Mouse (Mus musculus): ENCODE results near the gene Nrde2. TPM values are rescaled to one million over a fixed set of nuclear protein-coding genes. Genes with fewer than 3 reads are reported as not detected.
A peak's percentile ranks its signal among the peaks of the same experiment; 100 is the strongest.
"Not testable (repeated sequence)": the region's sequence is repeated elsewhere in the genome, so short reads cannot be mapped to it uniquely, and the experiment has no call there.

Nrde2 gene
- 1 to 10 TPM; 6.8 to 9.3 TPM for total RNA-seq (2021)
- long read RNA-seq, experiment 1, partial matches to known transcripts = 3 of 5 reads
- long read RNA-seq, experiment 1, other reads (novel, unspliced or antisense) = 1 of 5 reads
- long read RNA-seq, experiment 2, partial matches to known transcripts = 2 of 5 reads
- long read RNA-seq, experiment 2, other reads (novel, unspliced or antisense) = 1 of 5 reads

DNA sequence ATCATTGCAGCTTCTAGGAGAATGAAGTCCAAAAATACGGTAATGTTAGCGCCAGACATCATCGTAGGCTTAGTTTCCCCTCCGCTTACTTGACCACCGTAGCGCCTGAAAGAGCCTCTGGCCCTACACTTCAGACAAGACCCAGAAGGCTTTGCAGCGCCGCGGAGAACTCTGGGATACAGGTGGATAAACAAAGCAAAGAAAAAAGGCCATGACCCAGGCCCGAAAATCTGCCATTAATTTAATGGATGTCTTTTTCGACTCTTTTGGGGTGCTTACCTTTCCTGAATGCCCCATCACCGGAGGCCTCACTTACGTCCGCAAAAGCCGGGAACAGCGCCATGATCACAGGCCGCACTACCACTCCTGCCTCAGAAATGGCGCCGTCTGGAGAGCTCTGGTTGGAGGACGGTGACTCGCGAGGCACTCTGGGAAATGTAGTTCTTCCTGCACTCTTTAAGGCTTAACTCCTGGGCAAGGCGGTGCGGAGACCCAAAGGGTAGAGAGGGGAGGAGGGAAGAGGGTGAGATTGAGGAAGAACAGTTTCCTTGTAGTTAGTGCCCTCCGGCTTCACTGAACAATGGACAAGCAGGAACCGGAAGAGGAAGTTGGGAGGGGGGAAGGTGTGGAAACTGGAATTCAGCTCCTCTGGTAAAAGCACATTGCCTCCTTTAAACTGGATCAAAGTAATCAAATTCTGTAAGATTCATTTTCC, at the start of gene Nrde2:
TSS of gene Nrde2 (minus strand) at position 393 of the 715 bp plus-strand sequence.
- peak; percentile 84 for DNase-seq
- intact Hi-C loops (cut with DNase I) = loop anchor here (5.0 kb wide), 1 partner anchor 43 kb away; no protein-coding TSS in a partner anchor

DNA sequence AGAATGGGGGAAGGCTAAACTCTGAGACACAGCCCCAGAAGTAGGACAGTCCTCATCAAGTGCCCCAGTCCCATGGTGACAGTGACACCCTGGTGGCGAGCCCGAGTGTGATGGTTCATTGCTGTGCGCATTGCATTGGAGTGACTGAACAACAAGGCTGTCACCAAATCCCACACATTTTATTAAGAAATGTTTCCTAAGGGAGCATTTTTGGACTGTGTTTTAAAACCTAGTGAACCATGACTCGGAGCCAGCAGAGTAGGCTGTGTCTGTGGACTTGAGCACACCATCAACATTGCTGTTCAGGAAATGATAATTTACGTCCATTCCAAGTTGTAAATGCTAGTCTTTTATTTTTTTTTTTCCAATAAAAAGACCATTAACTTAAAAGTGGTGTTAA, 47.5 kb upstream of the Nrde2 start:
- no peak for DNase-seq
- intact Hi-C loops (cut with DNase I) = no loop called here

DNA sequence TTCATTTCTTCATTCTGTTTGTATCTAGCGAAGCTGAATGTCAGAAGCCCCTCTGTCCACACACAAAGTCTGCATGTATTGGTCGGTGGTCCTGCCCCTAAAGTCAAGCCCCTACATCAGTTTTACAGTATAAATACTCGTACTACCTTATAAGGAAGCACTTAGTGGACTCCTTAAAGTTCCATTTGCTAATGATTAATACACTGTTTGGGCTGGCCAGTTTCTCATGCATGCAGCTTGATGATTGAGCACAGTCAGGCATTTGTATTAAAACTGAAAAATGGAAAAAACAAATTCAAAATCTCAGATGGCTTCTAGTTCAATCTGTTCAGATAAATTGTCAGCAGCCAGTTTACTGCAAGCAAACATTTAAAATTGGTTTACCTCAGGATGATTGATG, 47.1 kb upstream of the Nrde2 start:
- intact Hi-C loops (cut with DNase I) = no loop called here

DNA sequence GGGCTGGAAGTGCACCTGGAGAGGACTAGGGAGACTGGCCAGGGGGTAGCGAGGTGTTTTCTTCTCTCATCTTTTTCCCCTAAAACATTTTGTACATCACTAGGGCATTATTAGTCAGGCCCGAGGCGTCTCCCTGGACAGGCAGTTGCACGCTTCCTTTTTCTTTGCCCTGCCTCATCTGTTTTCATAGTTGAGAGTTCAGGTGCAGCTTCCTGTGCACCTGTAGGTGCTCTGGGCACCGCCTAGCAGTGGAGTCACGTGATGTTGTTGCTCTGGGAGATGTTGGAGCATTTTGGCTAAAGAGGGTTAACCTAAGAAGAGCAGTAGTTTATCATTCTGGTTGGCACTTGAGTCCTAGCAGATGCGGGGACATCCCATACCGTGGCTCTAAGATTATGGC, 45.7 kb upstream of the Nrde2 start:
- DNase-seq = no peak
- intact Hi-C loops (cut with DNase I) = no loop called here

More for the DNA sequence above, 47.1 kb upstream of the Nrde2 start:
- DNase-seq = no peak

DNA sequence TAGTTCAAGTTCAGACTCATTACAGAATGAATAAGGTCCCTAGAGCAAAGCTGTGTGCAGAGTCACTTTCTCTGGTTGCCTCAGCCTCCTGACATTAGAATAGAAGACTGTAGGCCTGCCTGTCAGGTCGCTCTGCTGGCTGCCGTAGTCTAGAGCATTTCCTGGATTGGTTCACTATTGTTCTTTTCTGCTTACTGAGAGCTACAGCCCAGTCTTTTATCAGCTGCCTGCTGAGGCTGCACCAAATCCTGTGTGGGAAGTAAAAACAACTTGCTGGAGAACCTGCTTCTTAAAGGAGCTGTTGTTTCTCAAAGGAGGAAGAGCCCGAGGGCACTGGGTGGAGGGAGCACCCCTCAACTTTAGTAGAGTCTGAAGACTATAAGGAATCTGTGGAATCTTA, 44.3 kb upstream of the Nrde2 start:
- intact Hi-C loops (cut with DNase I) = loop anchor here (2.0 to 5.0 kb wide), 5 partner anchors 46 to 277 kb away; partner anchors contain the start of gene Nrde2
- no peak for DNase-seq

DNA sequence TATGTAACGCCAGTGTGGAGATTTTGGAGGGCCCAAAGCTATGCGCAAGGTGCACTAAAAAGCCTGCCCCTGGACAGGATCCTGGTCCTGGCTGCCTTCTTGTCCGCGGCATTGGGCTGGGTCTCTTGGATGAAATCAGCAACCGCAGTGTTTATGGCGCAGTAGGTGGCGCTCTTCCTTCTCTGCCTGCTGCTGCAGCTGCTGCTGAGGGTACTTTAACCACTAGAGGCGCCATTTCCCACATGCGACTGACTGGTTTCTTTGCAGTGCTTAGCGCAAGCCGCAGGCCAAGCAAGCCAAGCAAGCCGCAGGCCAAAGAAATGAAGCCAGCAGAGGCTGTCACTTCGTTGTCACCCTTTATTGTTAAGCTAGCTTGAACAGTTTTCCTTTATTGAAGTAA, 42.4 kb upstream of the Nrde2 start:
- peak; percentile 89 to 91 for DNase-seq
- intact Hi-C loops (cut with DNase I) = loop anchor here (2.0 to 5.0 kb wide), 5 partner anchors 45 to 279 kb away; partner anchors contain the start of gene Nrde2

DNA sequence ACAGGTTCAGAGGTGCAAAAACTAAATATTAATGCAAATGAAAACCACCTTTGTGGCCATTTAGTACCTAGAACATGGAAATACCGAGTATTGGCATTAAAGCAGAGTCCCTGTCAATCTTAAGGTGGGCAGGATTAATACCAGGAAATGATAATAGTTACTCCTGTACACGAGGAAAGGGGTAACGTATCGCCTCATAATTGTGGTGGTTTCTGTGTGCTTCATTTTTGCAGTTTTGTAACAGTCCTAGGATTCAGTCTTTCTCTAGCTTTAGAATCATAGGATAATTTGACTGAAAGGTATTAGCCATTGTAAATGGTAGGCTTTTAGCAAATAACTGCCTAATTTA, 41.9 kb upstream of the Nrde2 start:
- DNase-seq = no peak
- intact Hi-C loops (cut with DNase I) = loop anchor here (5.0 kb wide), 3 partner anchors 44 to 221 kb away; partner anchors contain the start of gene Nrde2

DNA sequence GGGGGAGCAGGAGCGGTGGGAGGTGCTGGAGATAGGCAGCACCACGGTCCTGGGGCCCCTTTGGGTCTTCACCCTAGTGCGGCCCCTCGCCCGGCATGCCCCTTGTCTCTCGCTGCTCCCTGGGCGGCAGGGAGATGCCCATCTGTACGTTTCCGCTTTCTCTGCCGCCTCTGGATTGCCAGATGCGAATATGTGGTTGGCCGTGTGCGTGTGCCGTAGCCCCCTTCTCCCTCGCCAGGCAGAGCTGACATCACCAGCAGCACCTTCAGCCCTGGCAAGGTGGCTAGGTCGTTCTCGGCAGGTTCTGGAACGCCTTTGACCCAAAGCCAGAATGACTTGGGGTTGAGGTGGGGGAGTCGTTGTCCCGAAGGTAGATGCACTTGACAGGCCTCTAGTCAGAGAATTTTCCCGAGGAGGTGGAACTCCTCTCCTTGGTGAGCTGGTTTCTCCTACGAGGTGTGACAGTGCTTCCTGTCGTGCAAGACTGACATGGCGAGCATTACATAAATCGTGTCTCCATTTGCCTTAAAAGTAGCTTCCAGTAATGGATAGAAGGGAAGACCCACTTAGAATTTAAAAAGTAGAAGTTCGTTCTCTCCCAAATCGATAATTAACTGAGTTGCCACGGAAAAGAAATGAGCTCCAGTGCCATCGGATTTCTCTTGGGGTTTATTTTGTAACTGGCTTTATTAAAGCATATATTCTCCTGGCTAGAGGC, 41.4 kb upstream of the Nrde2 start:
- DNase-seq = peak in 1 of 2 experiments; percentile 57

DNA sequence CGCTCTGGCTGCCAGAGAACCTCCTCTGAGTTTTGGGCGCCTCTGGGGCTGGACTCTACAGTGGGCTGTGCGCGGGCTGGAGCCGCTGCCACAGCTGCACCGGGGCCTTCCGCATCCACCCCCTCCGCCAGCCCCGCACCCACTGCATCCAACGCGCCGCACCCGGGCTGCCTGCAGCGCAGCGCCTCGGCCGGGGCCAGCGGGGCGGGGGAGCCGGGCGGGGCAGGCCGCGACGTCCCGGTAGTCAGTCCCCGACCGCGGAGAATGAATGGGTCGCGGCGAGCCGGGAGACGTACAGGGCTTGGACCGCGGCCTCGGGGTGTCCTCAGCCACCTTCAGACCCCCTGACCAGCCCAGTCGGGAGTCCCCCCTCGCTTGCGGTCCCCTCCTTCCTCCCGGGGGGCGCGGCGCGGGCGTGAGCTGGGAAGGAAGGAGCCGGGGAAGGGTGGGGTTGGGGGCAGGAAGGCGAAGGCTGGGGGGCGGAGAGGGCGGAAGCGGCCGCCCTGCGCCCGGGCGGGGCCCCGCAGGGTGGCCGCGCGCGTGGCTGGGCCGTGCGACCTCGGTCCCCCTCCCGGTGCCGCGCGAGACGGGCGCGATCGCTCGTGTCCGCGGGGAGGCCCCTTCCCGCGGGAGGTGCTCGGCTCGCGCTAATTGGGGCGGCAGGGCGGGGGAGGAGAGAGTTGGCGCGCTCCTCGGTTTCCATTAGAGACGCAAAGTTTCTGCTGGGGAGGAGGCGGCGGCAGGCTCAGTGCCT, 40.6 kb upstream of the Nrde2 start:
- intact Hi-C loops (cut with DNase I) = loop anchor here (1.0 to 5.0 kb wide), 4 partner anchors 12 to 222 kb away; partner anchors contain the start of gene Nrde2
- peak; percentile 61 to 70 for DNase-seq

More for the DNA sequence above, 41.4 kb upstream of the Nrde2 start:
- intact Hi-C loops (cut with DNase I) = loop anchor here (5.0 kb wide), 3 partner anchors 44 to 221 kb away; partner anchors contain the start of gene Nrde2

DNA sequence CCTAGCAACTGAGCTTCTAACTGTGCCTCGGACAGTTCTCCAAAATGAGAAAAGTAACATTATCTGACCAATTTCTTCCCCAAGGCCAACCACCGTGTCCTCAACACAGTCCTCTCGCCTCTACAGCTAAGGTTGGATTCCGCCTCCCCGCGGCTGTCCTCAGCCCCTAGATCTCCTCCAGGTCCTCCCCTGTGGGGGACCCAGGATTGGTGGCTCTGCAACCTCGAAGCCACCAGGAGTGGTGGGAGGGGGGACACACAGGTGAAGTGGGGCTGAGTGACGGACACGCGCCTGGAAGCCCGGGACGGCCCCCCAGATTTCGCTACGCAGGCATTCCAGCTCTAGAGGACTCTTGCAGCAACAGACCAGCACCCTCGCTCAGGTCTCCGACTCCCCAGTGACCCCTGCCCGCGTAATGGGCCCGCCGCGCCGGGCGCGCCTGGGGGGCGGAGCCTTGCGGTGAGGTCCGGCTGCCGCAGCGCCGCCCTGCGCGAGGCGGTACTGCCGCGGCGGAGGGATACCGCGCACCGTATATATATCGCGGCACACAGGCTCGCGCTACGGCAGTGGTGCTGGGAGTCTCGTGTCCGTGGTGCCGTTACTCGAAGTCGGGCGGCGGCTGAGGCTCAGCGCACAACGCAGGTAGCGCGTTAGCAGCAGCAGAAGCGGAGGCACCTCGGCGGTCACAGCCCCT, 39.7 kb upstream of the Nrde2 start, which contains the start of gene Calm1:
TSS of gene Calm1 (plus strand) at position 469 of the 694 bp plus-strand sequence.
- DNase-seq = peak; percentile 92 to 93
- intact Hi-C loops (cut with DNase I) = loop anchor here (1.0 kb wide), 1 partner anchor 11 kb away; no protein-coding TSS in a partner anchor

DNA sequence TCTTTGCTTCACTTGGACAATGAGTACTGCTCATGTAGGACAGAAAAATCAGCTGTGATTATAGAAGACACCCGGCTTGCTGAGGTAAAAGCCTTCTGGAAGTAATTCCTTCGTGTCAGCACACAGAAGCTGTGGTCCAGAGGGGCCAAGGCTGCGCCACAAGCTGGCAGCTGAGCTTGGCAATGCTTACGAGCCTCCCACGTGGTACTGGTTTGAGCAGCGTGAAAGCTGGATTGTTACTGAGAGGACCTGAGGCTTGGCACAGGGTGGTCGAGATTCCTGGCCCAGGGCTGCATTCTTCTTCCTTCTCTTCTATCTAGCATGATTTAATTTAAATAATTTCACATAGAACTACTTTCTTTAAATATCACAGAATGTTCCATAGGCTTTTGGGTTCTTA, 37.3 kb upstream of the Nrde2 start:
- peak in 1 of 2 experiments; percentile 25 for DNase-seq
- intact Hi-C loops (cut with DNase I) = no loop called here

DNA sequence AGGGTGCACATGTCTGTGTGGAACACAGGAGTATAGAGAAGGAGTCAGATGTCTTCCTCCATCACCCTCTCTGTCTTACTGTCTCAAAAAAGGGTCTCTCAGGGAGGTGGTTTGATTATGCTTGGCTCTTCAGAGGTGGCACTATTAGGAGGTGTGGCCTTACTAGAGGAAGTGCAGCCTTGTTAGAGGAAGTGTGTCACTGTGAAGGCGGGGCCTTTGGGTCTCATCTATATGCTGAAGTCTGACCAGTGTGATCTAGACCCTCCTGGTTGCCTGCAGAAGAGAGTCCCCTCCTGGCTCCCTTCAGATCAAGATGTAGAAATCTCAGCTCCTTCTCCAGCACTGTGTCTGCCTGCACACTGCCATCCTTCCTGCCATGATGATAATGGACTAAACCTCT, 34.7 kb upstream of the Nrde2 start:
- no peak for DNase-seq
- intact Hi-C loops (cut with DNase I) = no loop called here

DNA sequence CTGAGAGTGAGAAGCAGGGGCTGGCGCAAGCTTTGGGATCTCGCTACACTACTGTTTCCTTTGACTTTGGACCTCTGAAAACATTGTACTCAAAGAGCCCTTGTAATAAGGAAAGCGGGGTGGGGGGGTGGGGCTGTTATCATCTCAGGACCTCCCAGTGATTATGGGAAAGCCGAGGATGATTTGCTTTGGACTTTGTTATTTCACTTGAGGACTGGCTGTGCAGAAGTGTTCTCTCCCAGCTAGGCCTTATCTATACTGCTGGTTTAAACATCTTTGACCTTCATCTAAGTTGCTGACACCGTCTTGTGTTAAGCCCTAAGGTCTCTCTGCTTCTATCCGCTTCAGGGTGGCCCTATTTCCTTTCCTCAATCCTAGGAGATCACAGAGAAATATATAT, 31.3 kb upstream of the Nrde2 start:
- intact Hi-C loops (cut with DNase I) = no loop called here
- no peak for DNase-seq

DNA sequence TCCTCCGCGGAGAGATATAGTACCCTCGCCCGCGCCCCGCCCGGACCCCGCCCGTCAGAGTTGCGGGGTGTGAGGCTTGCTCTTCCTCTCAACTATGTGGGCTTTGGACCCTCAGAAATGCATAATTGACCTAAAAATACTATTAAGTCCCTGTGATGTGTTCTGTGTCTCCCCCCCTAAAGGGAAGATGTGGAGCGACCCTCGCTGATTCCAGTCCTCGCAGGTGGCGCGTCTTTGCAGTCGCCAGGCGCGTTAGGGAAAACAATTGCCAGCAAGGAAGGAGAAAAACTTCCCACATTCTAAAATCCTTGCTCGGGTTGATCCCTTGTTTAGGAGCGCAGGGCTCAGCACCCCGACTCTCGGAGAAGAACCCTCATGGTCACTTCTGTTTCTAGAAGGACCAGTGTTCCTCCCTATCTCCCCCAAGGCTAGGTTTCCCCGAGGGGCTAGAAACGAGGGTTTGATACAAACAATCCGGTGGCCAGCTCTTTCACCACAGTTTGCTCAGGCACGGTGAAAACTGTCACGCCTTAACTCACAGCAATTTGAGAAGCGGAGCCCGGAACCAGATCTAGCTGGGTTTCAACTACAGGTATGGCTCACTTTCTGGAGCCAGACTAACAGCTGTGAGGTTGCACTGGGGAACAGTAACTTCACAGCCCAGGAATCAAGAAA, 28.4 kb upstream of the Nrde2 start:
- intact Hi-C loops (cut with DNase I) = loop anchor here (1.0 kb wide), 1 partner anchor 11 kb away; the partner anchor contains the start of gene Calm1
- DNase-seq = no peak

DNA sequence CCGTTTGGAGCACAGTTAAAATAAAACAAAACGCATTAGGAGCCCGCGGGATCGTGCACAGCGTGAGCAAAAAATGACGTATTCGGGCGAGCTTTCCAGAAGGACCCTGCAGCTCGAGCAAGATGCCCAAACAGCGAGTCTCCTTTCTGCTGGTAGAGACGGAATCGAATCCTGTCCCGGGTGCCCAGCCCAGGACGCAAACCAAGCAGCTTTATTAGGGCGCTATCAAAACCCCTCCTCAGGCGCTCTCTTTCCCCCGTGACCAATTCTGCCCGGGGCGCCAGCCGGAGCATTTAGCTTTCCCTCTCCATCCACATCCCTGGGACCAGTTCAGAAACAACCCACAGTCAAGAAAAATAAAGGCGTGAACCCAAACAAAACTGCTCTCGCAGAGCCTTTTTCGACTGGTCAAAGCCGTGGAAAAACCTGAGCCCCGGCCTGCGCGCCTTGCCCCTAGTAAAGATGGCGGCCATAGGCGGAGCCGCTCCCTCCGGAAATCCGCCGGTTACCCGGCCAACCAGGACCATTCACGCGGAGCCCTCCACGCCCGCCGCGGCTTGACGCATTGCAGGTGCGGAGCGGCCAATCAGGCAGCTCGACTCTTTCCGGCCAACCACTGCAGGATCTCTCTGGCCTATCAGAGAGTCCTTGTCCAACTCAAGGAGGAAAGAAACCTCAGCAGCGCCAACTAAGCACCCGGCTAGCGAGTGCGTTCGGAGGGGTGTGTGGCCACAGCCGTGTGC, 27.7 kb upstream of the Nrde2 start:
- peak; percentile 96 to 99 for DNase-seq
- intact Hi-C loops (cut with DNase I) = no loop called here

DNA sequence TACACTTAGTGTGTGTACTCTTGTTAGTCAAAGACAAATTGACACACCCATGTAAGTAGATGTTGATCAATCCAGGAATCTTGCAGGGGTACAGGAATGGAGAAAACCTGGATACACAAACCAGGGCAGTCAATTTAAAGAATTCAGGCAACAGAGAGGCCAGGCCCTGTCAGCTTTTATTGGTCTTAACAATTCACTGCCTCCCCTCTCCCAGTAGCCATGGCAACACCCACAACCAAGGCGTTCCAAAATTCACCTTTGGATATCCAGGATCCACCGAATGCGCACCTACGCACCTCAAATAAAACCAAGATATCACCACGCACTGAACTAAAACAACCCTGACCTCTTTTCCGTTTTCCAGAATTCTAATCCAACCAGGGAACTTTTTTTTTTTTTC, 26.9 kb upstream of the Nrde2 start:
- no peak for DNase-seq
- intact Hi-C loops (cut with DNase I) = no loop called here

DNA sequence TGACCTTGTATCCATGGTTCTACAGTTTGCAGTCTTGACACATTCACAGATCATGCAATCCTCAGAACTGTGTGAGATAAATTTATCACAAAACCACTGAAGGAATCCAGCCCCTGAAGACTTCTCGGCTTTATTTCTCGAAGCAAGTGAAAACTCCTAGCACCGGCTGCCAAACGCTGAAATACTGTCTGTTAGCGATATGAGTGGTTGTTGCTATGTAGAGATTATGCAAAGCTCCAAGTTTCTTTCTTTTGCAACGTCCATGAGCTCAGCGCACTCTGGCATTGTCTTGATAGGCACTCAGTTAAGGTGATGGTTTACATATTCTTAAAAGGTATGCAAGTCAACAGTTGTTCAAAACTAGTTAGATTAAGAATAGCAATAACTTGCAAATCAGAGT, 26.4 kb upstream of the Nrde2 start:
- DNase-seq = no peak
- intact Hi-C loops (cut with DNase I) = no loop called here

DNA sequence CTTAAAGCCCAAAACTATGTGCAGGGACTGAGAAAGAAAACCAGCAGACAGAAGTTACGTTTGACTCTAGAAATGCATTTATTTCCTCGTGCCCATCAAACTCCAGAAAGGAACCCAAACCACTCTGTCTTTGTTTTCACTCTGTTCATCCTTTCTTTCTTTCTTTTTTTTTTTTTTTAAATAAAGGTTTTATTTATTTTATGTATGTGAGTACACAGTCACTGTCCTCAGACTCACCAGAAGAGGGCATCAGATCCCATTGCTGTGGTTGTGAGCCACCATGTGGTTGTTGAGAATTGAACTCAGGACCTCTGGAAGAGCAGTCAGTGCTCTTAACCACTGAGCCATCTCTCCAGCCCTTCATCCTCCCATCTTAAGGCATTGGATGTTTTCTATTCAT, 25.5 kb upstream of the Nrde2 start:
- intact Hi-C loops (cut with DNase I) = not testable (repeated sequence)

More for the DNA sequence above, 25.5 kb upstream of the Nrde2 start:
- not testable (repeated sequence) for DNase-seq
